Mouse (Mus musculus): ENCODE data around the gene Mrpl33.

- TF ChIP-seq POLR2A (IDR thresholded peaks at IDR 0.05; ENCODE audit: borderline replicate concordance, low read depth, low read length) (no peak), CTCF (IDR thresholded peaks at IDR 0.05; ENCODE audit: low read depth, low read length) (no peak)
These were observed 45.6 kb downstream of the Mrpl33 start for GRCm38 (mm10) chr5:31642300-31642699.

All from bone marrow macrophage, adult 2 months (primary cell).